Mouse (Mus musculus) hindbrain, embryonic 10.5 days (tissue): ENCODE measurements around the gene Lipn. TPM values are rescaled to one million over a fixed set of nuclear protein-coding genes. Genes with fewer than 3 reads are reported as not detected.

Source experiments
- DNase-seq: peaks from one replicate; pipeline ENCODE4 v3.0.0-alpha.2; 2017; ENCODE audit warnings: low spot score
- H3K27ac ChIP-seq: fragments of 300-500 bp; sonication (generic); 2 replicates; pipeline ENCODE4 v1.5.1; 2016; ENCODE audit warnings: mild to moderate bottlenecking, moderate library complexity
- H3K27me3 ChIP-seq: fragments of 300-500 bp; sonication (generic); 2 replicates; pipeline ENCODE4 v1.6.1; 2016; ENCODE audit warnings: mild to moderate bottlenecking; ENCODE audit not compliant: poor library complexity, insufficient read depth, severe bottlenecking
- H3K36me3 ChIP-seq: fragments of 300-500 bp; sonication (generic); 2 replicates; pipeline ENCODE4 v1.6.1; 2016; ENCODE audit warnings: mild to moderate bottlenecking, moderate library complexity
- H3K4me1 ChIP-seq: fragments of 300-500 bp; sonication (generic); replicated peaks from 2 replicates; pipeline ENCODE4 v1.6.1; 2016; ENCODE audit warnings: mild to moderate bottlenecking
- H3K4me3 ChIP-seq: fragments of 300-500 bp; sonication (generic); 2 replicates; pipeline ENCODE4 v1.5.1; 2016; ENCODE audit warnings: mild to moderate bottlenecking, moderate library complexity
- H3K9me3 ChIP-seq: fragments of 300-500 bp; sonication (generic); 2 replicates; pipeline ENCODE4 v1.6.1; 2016; ENCODE audit warnings: mild to moderate bottlenecking, moderate library complexity
- WGBS: fragments of 180-500 bp; shearing (Covaris S2); methylation state at CpG from one replicate; pipeline ENCODE4 v1.1.7; 2016; 5-methylcytosine and 5-hydroxymethylcytosine counted together
- polyA plus RNA-seq: library from polyadenylated mRNA; unstranded; fragments of >200 nt; fragmentation: Nextera tagmentation; extraction: Ambion mirVana; gene quantifications from 2 replicates; pipeline ENCODE4 v1.2.1, GENCODE M21; 2016

Gene Lipn
- not detected in 2 replicates for polyA plus RNA-seq

DNA sequence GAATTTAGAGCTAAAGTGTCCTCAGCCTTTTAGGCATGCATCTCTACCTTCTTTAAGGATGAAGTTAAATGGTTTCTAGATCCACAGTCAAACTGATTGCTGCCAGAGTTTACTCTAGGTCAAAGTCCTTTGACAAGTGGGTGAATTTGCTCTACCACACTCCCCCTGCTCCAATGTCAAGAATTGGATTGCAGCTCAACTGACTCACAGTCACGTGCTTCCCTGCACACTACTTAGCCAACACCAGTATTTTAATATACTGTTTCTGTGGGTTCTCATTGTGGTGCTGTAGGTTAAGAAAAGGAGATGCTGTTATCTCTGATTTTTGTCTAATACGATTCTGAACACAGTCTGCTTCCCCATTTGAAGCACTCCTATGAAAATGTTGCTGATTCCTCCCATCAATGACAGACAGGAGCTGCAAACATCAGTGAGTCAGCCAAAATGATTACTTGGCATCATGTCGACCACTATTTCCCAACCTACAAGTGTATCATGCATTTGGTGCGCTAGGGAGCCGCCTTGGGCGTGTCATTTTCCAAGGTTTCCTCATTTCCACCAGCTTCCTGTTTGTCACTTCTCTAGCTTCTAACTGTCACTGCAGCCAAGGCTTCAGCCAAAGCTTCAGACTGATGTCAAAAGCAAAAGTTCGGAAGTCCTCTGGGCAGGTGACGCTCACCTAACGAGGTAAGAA is at the start of gene Lipn:
Gene Lipn, plus strand, starts transcription at position 580 of the 694 bp plus-strand sequence.
- H3K27ac ChIP-seq = no peak within 1 kb of the TSS
- DNase-seq = no peak
- no peaks in the 10 kb centered on the region for H3K27me3 ChIP-seq
- H3K9me3 ChIP-seq = no peaks in the 10 kb centered on the region
- WGBS = 90% methylated on average over 9 of the region's 9 CpGs
- H3K36me3 ChIP-seq = no peaks in the 10 kb centered on the region
- H3K4me1 ChIP-seq = no peaks in the 10 kb centered on the region
- H3K4me3 ChIP-seq = no peak within 1 kb of the TSS

DNA sequence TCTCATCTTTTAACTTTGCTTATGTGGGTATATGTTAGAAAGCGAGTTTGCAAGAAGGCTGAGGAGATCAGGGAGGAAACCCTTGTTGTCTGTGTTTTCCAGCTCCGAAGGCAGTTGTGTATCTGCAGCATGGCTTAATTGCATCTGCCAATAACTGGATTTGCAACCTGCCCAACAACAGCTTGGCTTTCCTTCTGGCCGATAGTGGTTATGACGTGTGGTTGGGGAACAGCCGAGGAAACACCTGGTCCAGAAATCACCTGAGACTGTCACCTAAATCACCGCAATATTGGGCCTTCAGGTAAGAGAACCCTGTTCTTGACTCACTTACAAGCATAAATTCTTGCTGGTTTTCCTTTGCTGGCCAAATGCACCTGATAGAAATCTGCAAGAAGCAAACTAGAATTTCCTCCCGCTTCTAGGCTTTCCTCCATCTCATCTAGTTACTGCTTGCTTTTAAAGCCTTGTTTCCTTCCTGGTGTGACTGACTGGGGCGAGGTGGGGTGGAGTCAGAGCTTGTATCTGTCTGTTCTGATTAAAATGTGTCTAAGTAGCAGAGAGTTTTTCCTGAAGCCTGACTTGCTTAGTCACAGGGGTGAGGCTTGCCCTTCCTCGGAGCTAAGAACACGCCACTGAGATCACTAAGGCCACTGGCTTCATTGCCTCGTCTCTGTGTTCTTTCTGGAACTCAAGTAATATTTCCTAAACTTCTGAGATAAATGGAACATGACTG is 45.6 kb upstream of the Lipn start:
- no peaks in the 10 kb centered on the region for H3K27me3 ChIP-seq
- H3K27ac ChIP-seq = no peak overlapping the region
- no peak for DNase-seq
- no peaks in the 10 kb centered on the region for H3K4me1 ChIP-seq
- 87% methylated on average over 11 of the region's 11 CpGs for WGBS
- H3K36me3 ChIP-seq = no peaks in the 10 kb centered on the region
- no peaks in the 10 kb centered on the region for H3K9me3 ChIP-seq
- H3K4me3 ChIP-seq = no peak overlapping the region

DNA sequence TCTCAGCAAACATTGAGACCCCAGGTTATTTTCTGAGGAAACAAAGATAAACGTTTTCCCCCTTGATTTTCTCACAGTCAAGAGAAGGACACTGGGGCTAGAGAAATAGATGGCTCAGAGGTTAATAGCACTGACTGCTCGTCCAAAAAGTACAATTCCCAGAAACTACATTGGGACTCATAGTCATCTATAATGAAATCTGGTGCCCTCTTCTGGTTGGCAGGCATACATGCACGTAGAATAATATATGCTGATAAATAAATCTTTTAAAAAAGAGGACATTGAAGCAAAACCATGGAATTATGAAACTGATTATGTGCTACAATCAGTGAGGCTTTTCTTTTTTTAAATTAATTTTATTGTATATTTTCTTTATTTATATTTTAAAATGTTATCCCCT is 44.4 kb upstream of the Lipn start:
- Histone ChIP-seq H3K9me3 (no peaks in the 10 kb centered on the region), H3K27me3 (no peaks in the 10 kb centered on the region), H3K27ac (no peak overlapping the region), H3K36me3 (no peaks in the 10 kb centered on the region), H3K4me1 (no peaks in the 10 kb centered on the region), H3K4me3 (no peak overlapping the region)
- WGBS = 61% methylated on average over 3 of the region's 3 CpGs
- DNase-seq = no peak

DNA sequence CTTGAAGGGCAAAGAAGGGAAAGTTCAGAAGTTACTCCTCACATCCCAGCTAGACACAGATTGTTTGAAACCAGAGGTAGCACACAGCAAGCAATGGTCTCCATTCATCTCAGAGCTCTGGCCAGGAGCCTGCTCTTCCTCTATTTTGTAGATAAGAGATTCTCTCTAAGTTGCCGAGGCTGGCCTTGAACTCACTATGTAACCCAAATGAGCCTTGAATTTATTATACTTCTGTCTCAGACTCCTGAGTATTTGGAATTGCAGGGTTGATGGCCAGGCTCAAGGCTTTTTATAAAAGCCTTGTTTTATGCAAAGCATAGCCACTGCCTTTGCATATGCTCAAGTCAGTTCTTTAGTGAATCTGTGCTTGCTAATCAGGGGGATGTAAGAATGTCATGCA is 27.4 kb upstream of the Lipn start:
- 88% methylated on average over 1 of the region's 1 CpGs for WGBS
- Histone ChIP-seq H3K4me1 (no peaks in the 10 kb centered on the region), H3K27me3 (no peaks in the 10 kb centered on the region), H3K36me3 (no peaks in the 10 kb centered on the region), H3K27ac (no peak overlapping the region), H3K9me3 (no peaks in the 10 kb centered on the region), H3K4me3 (no peak overlapping the region)
- DNase-seq = no peak

DNA sequence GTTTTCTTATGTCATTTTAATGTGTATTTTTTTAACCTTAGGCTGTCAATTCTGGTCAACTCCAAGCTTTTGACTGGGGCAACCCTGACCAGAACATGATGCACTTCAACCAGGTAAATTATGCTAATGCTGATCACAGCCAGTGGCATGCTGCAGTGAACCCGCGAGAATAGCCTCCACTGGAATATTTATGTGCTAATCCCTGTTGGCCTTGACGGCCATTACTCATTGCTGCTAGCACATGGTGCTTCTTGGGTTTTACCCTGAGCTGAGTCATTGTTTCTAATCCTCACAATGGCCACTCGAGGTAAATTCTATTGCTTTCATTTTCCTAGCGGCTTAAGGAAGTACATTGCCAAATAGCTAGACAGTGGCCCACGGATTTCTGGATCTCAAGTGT is 24.1 kb upstream of the Lipn start:
- no peak overlapping the region for H3K27ac ChIP-seq
- H3K36me3 ChIP-seq = no peaks in the 10 kb centered on the region
- no peak for DNase-seq
- H3K9me3 ChIP-seq = no peaks in the 10 kb centered on the region
- H3K4me1 ChIP-seq = no peaks in the 10 kb centered on the region
- no peak overlapping the region for H3K4me3 ChIP-seq
- no peaks in the 10 kb centered on the region for H3K27me3 ChIP-seq
- WGBS = 81% methylated on average over 6 of the region's 6 CpGs

DNA sequence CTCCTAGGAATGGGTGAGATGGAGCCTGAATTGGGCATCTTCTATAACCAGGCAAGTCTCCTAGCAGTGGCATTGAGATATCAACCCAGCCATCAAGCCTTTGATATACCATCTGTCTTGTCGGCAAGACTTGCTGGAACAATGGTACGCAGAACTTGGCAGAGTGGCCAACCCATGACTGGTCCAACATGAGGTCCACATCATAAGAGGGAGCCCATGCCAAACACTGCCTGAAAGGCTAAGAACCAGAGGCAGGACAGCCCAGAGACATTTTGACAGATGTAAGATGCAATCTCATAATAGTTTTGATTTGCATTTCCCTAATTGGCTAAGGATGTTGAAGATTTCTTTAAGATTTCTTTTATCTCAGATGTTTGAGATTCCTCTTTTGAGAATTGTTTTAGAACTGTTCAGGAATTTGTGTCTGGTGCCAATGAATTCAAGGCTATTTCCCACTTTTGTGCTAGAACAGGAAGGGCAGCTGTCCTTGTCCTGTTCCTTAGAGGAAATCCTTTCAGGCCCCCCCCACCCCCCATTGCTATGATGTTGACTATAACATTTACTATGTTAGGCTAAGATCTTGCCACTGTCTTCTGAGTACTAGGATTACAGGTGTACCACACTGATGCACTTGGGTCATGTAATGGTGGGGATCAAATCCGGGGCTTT is 17.7 kb upstream of the Lipn start:
- Histone ChIP-seq H3K4me1 (no peaks in the 10 kb centered on the region), H3K4me3 (no peak overlapping the region), H3K36me3 (no peaks in the 10 kb centered on the region), H3K27me3 (no peaks in the 10 kb centered on the region), H3K9me3 (no peaks in the 10 kb centered on the region), H3K27ac (no peak overlapping the region)
- 94% methylated on average over 3 of the region's 3 CpGs for WGBS
- DNase-seq = no peak

DNA sequence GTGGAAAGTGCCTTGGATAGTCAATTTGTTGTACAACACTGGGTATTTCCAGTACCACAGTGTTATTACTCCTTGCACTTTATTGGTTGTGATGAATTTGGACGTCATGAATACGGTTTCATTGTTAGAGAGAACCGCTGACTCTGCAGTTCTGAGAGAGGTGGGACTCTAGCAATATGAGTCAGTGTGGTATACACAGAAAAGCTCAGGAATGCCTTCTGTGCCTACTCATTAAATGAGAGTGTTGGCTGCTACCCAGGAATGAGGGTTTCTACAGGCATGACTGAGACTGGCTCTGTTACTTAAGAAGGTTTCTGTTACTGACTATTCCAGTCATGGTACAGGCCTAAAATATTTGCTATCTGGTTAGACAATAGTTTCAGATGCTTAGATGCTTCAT is 15.7 kb upstream of the Lipn start:
- Histone ChIP-seq H3K4me1 (no peaks in the 10 kb centered on the region), H3K27ac (no peak overlapping the region), H3K4me3 (no peak overlapping the region), H3K36me3 (no peaks in the 10 kb centered on the region), H3K27me3 (no peaks in the 10 kb centered on the region), H3K9me3 (no peaks in the 10 kb centered on the region)
- no peak for DNase-seq
- WGBS = 88% methylated on average over 3 of the region's 3 CpGs

DNA sequence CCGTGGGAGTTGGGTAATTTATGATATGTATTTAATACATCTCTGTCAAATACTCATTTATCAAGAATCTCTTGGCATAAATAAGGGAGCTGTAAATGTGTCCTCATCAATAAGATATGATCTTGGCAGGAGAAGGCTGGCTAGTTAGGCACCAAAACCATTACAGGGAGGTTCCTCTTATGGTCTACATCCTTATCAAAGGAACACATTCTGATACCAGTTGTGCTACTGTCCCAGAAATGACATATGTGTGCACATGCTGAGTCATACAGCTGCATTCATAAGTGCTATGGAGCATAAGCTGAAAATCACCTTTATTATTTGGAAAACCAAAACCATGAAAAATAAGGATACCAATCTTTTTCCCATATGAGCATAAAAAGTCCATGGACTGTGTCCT is 3.6 kb upstream of the Lipn start:
- DNase-seq = no peak
- H3K9me3 ChIP-seq = no peaks in the 10 kb centered on the region
- H3K4me1 ChIP-seq = no peaks in the 10 kb centered on the region
- H3K27me3 ChIP-seq = no peaks in the 10 kb centered on the region
- WGBS = 68% methylated on average over 1 of the region's 1 CpGs
- no peak overlapping the region for H3K4me3 ChIP-seq
- no peaks in the 10 kb centered on the region for H3K36me3 ChIP-seq
- no peak overlapping the region for H3K27ac ChIP-seq

DNA sequence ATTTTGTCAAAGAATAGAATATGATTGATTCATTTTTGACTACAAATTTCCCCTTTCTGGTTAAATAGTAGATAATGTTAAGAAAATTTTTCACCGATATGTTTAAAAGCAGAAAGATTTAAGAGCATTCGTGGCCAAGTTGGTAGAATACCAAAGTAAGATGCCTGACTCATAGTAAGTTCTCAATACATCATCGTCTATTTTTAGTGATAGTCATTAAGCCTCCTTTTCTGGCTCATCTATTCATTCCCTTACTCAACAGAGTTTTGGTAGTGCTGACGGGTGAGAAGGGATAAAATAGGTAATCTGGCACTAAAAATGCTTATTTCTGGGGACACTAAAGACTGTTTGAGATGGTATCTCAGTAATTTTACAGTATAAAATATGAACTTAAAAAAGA is 3.1 kb upstream of the Lipn start:
- Histone ChIP-seq H3K36me3 (no peaks in the 10 kb centered on the region), H3K4me3 (no peak overlapping the region), H3K4me1 (no peaks in the 10 kb centered on the region), H3K27me3 (no peaks in the 10 kb centered on the region), H3K27ac (no peak overlapping the region), H3K9me3 (no peaks in the 10 kb centered on the region)
- 92% methylated on average over 4 of the region's 4 CpGs for WGBS
- DNase-seq = no peak

DNA sequence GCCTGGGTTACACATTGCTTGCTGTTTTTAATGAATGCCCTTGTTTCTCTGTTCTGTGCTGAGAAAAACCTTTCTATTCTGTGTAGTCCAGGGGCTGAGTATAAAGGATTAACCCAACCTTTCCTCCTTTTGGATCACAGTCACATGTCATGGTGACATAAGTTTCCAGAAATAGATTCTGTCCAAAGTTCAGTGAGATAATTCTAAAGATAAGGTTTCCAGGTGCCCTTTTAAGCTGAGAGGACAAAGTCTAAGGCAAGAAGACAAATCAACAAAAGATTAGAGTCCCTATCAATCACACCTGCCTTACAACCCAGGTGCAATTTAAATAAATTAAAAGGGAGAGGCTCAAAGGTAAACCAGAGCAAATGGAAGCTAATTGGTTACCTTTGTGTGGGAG is 7.1 kb downstream of the Lipn start:
- no peaks in the 10 kb centered on the region for H3K4me1 ChIP-seq
- no peak for DNase-seq
- H3K27ac ChIP-seq = no peak overlapping the region
- H3K9me3 ChIP-seq = no peaks in the 10 kb centered on the region
- no peaks in the 10 kb centered on the region for H3K36me3 ChIP-seq
- no peaks in the 10 kb centered on the region for H3K27me3 ChIP-seq
- no peak overlapping the region for H3K4me3 ChIP-seq

DNA sequence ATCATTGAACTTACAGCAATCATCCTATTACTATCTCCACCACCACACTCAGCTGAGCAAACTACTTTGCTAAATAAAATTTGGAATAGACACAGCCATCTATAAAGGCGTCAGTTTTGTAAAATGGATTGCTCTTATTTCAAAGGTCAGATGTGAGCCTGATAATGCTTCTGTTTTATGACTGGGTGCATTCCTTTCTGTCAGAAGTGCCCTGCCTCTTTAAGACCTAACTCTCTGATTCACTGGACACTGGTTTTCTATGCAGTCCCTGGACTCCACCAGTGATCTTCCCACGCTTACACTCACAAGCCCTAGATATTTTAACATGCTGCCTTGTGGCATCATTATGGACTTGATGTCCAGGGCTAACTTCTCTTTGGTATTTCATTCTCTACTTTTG is 11.0 kb downstream of the Lipn start:
- Histone ChIP-seq H3K27me3 (no peaks in the 10 kb centered on the region), H3K4me1 (no peaks in the 10 kb centered on the region), H3K4me3 (no peak overlapping the region), H3K36me3 (no peaks in the 10 kb centered on the region), H3K27ac (no peak overlapping the region), H3K9me3 (no peaks in the 10 kb centered on the region)
- DNase-seq = no peak
- 83% methylated on average over 2 of the region's 2 CpGs for WGBS

DNA sequence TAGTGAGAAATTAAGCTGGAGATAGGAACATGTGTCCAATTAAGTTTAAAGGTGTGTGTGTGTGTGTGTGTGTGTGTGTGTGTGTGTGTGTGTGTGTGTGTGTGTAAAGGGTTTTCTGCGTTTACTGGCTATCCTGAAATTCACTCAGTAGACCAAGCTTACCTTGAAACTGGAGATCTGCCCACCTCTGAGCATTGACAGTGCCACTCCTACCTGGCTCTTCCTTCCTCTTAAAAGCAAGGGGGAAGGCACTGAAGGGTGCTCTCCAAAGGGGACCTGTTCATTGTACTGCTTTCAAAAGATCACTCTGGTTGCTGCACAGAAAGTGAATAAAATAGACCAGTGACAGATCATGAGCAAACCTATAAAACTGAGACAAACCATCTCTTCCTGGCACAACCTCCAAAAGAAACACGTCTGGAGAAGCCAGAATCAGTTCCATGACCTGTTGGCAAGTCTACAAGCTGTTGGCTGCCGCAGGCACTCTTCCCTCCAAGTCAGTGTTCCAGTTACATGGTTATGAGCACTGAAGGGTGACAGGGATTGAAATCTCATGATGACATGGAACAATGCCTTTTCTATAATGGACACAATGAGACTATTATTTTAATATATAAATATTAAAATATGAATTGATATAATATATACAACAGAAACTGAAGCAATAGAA is 22.0 kb downstream of the Lipn start:
- 81% methylated on average over 3 of the region's 3 CpGs for WGBS
- no peaks in the 10 kb centered on the region for H3K36me3 ChIP-seq
- DNase-seq = no peak
- no peaks in the 10 kb centered on the region for H3K9me3 ChIP-seq
- no peaks in the 10 kb centered on the region for H3K4me1 ChIP-seq
- H3K27ac ChIP-seq = no peak overlapping the region
- H3K27me3 ChIP-seq = no peaks in the 10 kb centered on the region
- no peak overlapping the region for H3K4me3 ChIP-seq

DNA sequence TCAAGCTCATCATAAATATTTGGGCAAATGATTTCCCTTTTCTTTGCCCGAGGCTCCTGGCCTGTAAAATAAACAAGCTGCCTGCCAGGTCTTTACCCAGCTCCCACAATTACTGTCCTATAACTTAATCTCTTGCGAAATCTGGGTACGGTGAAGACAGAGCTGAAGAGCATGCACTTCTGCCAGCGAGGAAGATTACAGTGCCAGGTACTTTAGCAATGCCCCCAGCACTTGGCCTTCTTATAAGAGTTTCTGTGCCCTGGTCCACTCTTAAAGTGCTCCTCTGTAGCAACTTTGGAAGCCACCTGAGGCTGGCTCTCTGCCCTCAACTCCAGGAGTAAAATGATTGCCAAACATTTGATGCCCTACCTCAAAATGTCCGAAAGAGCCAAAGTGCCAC is 28.2 kb downstream of the Lipn start:
- H3K4me3 ChIP-seq = no peak overlapping the region
- H3K27ac ChIP-seq = no peak overlapping the region
- DNase-seq = no peak
- H3K4me1 ChIP-seq = no peaks in the 10 kb centered on the region
- H3K9me3 ChIP-seq = no peaks in the 10 kb centered on the region
- no peaks in the 10 kb centered on the region for H3K36me3 ChIP-seq
- no peaks in the 10 kb centered on the region for H3K27me3 ChIP-seq
- WGBS = 88% methylated on average over 5 of the region's 5 CpGs
